Mouse (Mus musculus): ENCODE data around the gene Dhrs2. TPM values are rescaled to one million over a fixed set of nuclear protein-coding genes. Genes with fewer than 3 reads are reported as not detected.

The Dhrs2 gene
- not detected for polyA plus RNA-seq (2012; fragmentation: generic; extraction: Trizol)

DNA sequence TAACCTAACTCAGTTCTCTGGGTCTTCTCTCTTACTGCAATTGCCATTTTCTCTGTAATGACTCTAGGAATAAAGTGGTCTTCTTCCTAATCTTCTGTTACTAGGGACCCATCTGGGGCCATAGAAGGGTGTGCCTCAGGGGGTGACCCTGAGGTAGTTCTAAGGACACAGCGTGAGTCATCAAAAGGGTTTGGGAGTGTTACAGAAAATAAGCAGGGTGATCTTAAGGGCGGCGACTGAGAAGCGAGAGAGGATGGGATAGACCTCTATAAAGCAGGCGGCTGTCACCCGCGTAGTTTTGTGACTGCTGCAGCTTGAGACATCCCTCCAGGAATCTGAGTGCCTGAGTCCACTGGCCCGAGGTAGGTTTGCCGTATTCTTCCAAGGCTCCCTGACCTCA is at the start of gene Dhrs2:
Gene Dhrs2 (plus strand): TSS at position 301 of the 400 bp plus-strand sequence.

Other genes with a start within 250 kb of the Dhrs2 start
- not detected for gene Gm17428, start 245.1 kb upstream of the Dhrs2 start, polyA plus RNA-seq (2012; fragmentation: generic; extraction: Trizol)
- gene Myh7, start 227.4 kb upstream of the Dhrs2 start, polyA plus RNA-seq (2012; fragmentation: generic; extraction: Trizol) = under 1 TPM; 0.05 to 0.07 TPM
- 10 to 100 TPM; 11.8 to 40.7 TPM for gene Ngdn, start 206.6 kb upstream of the Dhrs2 start, polyA plus RNA-seq (2012; fragmentation: generic; extraction: Trizol)
- under 1 TPM; 0.08 to 0.59 TPM for gene Zfhx2, start 129.7 kb upstream of the Dhrs2 start, polyA plus RNA-seq (2012; fragmentation: generic; extraction: Trizol)
- 10 to 100 TPM in 1 of 2 experiments, 1 to 10 TPM in 1; 3.1 to 11.9 TPM for gene Thtpa, start 127.2 kb upstream of the Dhrs2 start, polyA plus RNA-seq (2012; fragmentation: generic; extraction: Trizol)
- 1 to 10 TPM; 4.9 to 6.1 TPM for gene Ap1g2, start 115.4 kb upstream of the Dhrs2 start, polyA plus RNA-seq (2012; fragmentation: generic; extraction: Trizol)
- under 1 TPM in 1 of 2 experiments, not detected in 1; 0.01 TPM for gene Jph4, start 105.1 kb upstream of the Dhrs2 start, polyA plus RNA-seq (2012; fragmentation: generic; extraction: Trizol)

Measured in C3H10T1/2 (cell line).